Mouse (Mus musculus): ENCODE data around the gene Nol10. TPM values are rescaled to one million over a fixed set of nuclear protein-coding genes. Genes with fewer than 3 reads are reported as not detected.

Gene Nol10
- total and polyA plus RNA-seq, 3 experiments: 21.6 to 128 (median 44.2) TPM

DNA sequence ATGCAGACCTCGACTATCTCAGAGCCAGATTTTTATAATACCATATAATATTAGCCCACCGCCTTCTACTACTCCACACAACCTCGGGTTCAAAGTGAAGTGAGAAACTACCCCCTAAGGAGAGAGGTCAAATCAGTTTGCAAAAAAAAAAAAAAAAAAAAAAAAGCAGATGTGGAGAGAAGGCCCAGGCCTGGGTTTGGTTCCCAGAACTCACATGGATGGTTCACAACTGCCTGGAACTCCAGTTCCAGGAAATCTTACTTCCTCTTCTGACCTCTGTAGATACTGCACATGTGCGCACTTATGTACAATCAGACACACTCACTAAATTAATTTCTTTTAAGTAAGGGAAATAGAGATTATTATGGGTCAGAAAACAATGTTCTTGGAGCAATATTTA is 102.2 kb downstream of the Nol10 start (continued):
- TF ChIP-seq POLR2A (IDR thresholded peaks at IDR 0.05; ENCODE audit: control insufficient read depth in 1 of 2, insufficient read depth in 1 of 2, low read depth in 1 of 2, low read length in 2 of 2, poor library complexity in 1 of 2) (no peak), ZC3H11A (IDR thresholded peaks at IDR 0.05; ENCODE audit: low read depth, low read length) (no peak), USF1 (IDR thresholded peaks at IDR 0.05; ENCODE audit: low read depth, low read length) (no peak), POLR2AphosphoS2 (IDR thresholded peaks at IDR 0.05; ENCODE audit: low read length) (no peak), MAX (IDR thresholded peaks at IDR 0.05; ENCODE audit: low read length) (0 out of 2 replicates have a peak, but pooled peaks have one; percentile 37), KAT2A (conservative IDR thresholded peaks at IDR 0.05; ENCODE audit: low read depth, low read length) (no peak), MYB (IDR thresholded peaks at IDR 0.05; ENCODE audit: low read depth, low read length) (no peak)

GRCm38 (mm10) chr12:17450908-17451307 is 102.7 kb downstream of the Nol10 start:
- Histone ChIP-seq H3K9ac (ENCODE audit: control insufficient read depth, low read depth, low read length, poor library complexity, severe bottlenecking) (no peak overlapping the region), H3K27me3 (ENCODE audit: control insufficient read depth in 1 of 2, insufficient read depth in 2 of 2, low read length in 2 of 2) (no peaks in the 10 kb centered on the region), H3K4me3 (ENCODE audit: control insufficient read depth in 1 of 2, insufficient read depth in 1 of 2, low read depth in 2 of 2, low read length in 2 of 2) (no peak overlapping the region), H3K79me2 (ENCODE audit: control insufficient read depth, insufficient read depth, low read length, poor library complexity) (no peaks in the 10 kb centered on the region), H3K9me3 (replicated peaks; ENCODE audit: insufficient read depth, low read length) (no peaks in the 10 kb centered on the region), H3K36me3 (ENCODE audit: control insufficient read depth in 1 of 2, insufficient read depth in 2 of 2, low read length in 2 of 2) (peaks cover 0 to 11% of the 10 kb centered on the region in 2 experiments; a peak in 2 of 4 replicates), H3K4me1 (ENCODE audit: control insufficient read depth in 1 of 2, insufficient read depth in 2 of 2, low read length in 2 of 2) (peaks cover 0 to 14% of the 10 kb centered on the region in 2 experiments; a peak in 2 of 4 replicates), H3K27ac (ENCODE audit: control insufficient read depth, low read depth, low read length) (no peak overlapping the region)
- TF ChIP-seq SIN3A (IDR thresholded peaks at IDR 0.05; ENCODE audit: low read length) (no peak), MEF2A (IDR thresholded peaks at IDR 0.05; ENCODE audit: extremely low read depth, insufficient replicate concordance, low read depth, low read length, poor library complexity, severe bottlenecking) (no peak), TBP (IDR thresholded peaks at IDR 0.05; ENCODE audit: low read depth, low read length) (no peak), GATA1 (IDR thresholded peaks at IDR 0.05; ENCODE audit: low read depth, low read length) (no peak), GABPA (IDR thresholded peaks at IDR 0.05; ENCODE audit: low read depth, low read length) (no peak), MXI1 (IDR thresholded peaks at IDR 0.05; ENCODE audit: low read depth, low read length) (no peak), UBTF (IDR thresholded peaks at IDR 0.05; ENCODE audit: borderline replicate concordance, insufficient read depth, low read depth, low read length) (no peak), JUND (IDR thresholded peaks at IDR 0.05; ENCODE audit: low read depth, low read length) (no peak), HCFC1 (IDR thresholded peaks at IDR 0.05; ENCODE audit: low read depth, low read length) (no peak), ZC3H11A (IDR thresholded peaks at IDR 0.05; ENCODE audit: low read depth, low read length) (no peak), KAT2A (conservative IDR thresholded peaks at IDR 0.05; ENCODE audit: low read depth, low read length) (no peak), ETS1 (IDR thresholded peaks at IDR 0.05; ENCODE audit: low read depth, low read length) (no peak), RCOR1 (IDR thresholded peaks at IDR 0.05; ENCODE audit: low read depth, low read length) (no peak)
- DNase-seq (ENCODE audit: low read depth, low spot score): no peak

DNA sequence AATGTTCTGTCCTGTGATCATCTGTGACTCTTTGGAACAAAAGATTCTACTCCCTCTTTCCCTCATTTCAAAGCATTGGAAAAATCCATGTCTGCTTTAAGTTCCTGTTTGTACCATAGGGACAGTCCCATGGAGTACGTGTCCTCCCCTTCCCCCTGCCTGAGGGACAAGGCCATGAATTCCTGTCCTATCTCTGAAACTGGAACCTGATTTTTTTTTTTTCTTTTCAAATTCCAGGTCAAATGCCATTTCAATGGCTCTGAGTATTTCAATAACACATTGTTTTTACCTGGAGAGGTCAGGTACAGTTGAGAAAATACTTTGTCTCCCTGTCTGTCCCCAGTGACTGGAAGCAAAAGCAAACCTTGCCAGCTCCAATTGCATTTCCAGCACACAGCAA is 104.0 kb downstream of the Nol10 start:
- Histone ChIP-seq H3K27ac (ENCODE audit: control insufficient read depth, low read depth, low read length) (no peak overlapping the region), H3K36me3 (ENCODE audit: control insufficient read depth in 1 of 2, insufficient read depth in 2 of 2, low read length in 2 of 2) (peaks cover 0 to 11% of the 10 kb centered on the region in 2 experiments; a peak in 2 of 4 replicates), H3K9me3 (replicated peaks; ENCODE audit: insufficient read depth, low read length) (no peaks in the 10 kb centered on the region), H3K4me3 (ENCODE audit: control insufficient read depth in 1 of 2, insufficient read depth in 1 of 2, low read depth in 2 of 2, low read length in 2 of 2) (no peak overlapping the region), H3K27me3 (ENCODE audit: control insufficient read depth in 1 of 2, insufficient read depth in 2 of 2, low read length in 2 of 2) (no peaks in the 10 kb centered on the region), H3K9ac (ENCODE audit: control insufficient read depth, low read depth, low read length, poor library complexity, severe bottlenecking) (no peak overlapping the region), H3K4me1 (ENCODE audit: control insufficient read depth in 1 of 2, insufficient read depth in 2 of 2, low read length in 2 of 2) (peaks cover 0 to 14% of the 10 kb centered on the region in 2 experiments; a peak in 2 of 4 replicates), H3K79me2 (ENCODE audit: control insufficient read depth, insufficient read depth, low read length, poor library complexity) (no peaks in the 10 kb centered on the region)
- TF ChIP-seq SIN3A (IDR thresholded peaks at IDR 0.05; ENCODE audit: low read length) (no peak), ZC3H11A (IDR thresholded peaks at IDR 0.05; ENCODE audit: low read depth, low read length) (no peak), MYB (IDR thresholded peaks at IDR 0.05; ENCODE audit: low read depth, low read length) (no peak), CHD1 (IDR thresholded peaks at IDR 0.05; ENCODE audit: low read depth, low read length) (no peak), TCF12 (IDR thresholded peaks at IDR 0.05; ENCODE audit: low read depth, low read length) (no peak), BHLHE40 (IDR thresholded peaks at IDR 0.05; ENCODE audit: borderline replicate concordance, low read depth, low read length) (no peak), EP300 (IDR thresholded peaks at IDR 0.05; ENCODE audit: low read depth in 1 of 2, low read length in 2 of 2) (no peak), GATA1 (IDR thresholded peaks at IDR 0.05; ENCODE audit: low read depth, low read length) (no peak), MXI1 (IDR thresholded peaks at IDR 0.05; ENCODE audit: low read depth, low read length) (no peak)
- no peak for DNase-seq (ENCODE audit: low read depth, low spot score)

Data from MEL (cell line).